Mouse (Mus musculus) G1E (cell line): ENCODE data around the gene Rnf220.

Source experiments
- CTCF ChIP-seq: IDR thresholded peaks from 2 replicates; pipeline ENCODE4 v1.5.1; 2012; ENCODE audit warnings: low read depth, low read length, inconsistent platforms, mixed read lengths
- GATA1 ChIP-seq: IDR thresholded peaks from 2 replicates; pipeline ENCODE4 v1.6.1; 2012; ENCODE audit warnings: borderline replicate concordance, low read length, inconsistent platforms, mixed read lengths

DNA sequence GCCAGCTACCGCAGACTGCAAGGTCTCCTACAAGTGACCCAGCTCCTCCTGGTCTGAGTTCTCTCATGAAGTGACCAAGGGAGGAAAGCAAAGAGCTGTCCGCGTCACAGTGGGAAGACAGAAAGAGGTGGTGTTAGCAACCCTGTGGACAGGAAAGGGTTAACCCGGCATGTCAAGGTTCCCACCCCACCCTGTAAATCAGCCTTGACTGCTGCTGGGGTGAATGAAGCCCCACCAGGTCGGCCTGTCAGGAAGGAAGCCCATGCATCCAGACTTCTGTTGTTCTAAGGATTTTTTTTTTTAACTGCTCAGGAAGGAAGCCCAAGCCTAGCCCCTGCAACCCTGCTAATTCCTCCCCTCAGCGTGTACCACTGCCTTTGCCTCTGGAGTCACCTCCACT, 16.9 kb downstream of the Rnf220 start:
- no peak for TF ChIP-seq CTCF
- no peak for TF ChIP-seq GATA1
